Mouse (Mus musculus) spleen, adult 2 months (tissue): Measurements from ENCODE around the gene Frat2.

Source experiments
- CTCF ChIP-seq: fragments of 200-500 bp; IDR thresholded peaks from 2 replicates; pipeline ENCODE4 v1.5.1; 2011; ENCODE audit warnings: mild to moderate bottlenecking, inconsistent platforms; ENCODE audit not compliant: insufficient read depth, insufficient read length, insufficient replicate concordance; ENCODE audit errors: extremely low read depth
- POLR2A ChIP-seq: fragments of 200-500 bp; IDR thresholded peaks from 2 replicates; pipeline ENCODE4 v1.6.1; 2011; ENCODE audit warnings: low read depth, low read length, inconsistent platforms

GRCm38 (mm10) chr19:41813374-41813773, 34.6 kb downstream of the Frat2 start:
- TF ChIP-seq POLR2A (no peak), CTCF (no peak)
